In genomic region chr12:35416583-35416982, GRCm38 (mm10) we compare ENCODE assay signal across 21 mouse cellular contexts.
"Had no signal": no experiment of that assay in that cellular context is flagged by ENCODE, and none has a peak within 500 bp of the region (broad histone marks: within the 10 kb centered on the region; RNA-seq: fewer than 3 reads in every experiment).

No protein-coding gene starts in this region.

- ATAC-seq: intestine, embryonic 15.5 days; liver, embryonic 12.5 days had no signal

- H3K9me3 ChIP-seq: intestine, embryonic 15.5 days; limb, embryonic 10.5 days; limb, embryonic 13.5 days; liver, embryonic 12.5 days; liver, embryonic 15.5 days; neural tube, embryonic 13.5 days; stomach, embryonic 15.5 days had no signal

- H3K27me3 ChIP-seq: intestine, embryonic 15.5 days; limb, embryonic 13.5 days; liver, embryonic 12.5 days; liver, embryonic 15.5 days; neural tube, embryonic 13.5 days; stomach, embryonic 15.5 days had no signal

- H3K27ac ChIP-seq: intestine, embryonic 15.5 days; layer of hippocampus, adult 2 months; limb, embryonic 10.5 days; limb, embryonic 13.5 days; liver, embryonic 12.5 days; liver, embryonic 15.5 days; macrophage; neural tube, embryonic 13.5 days; stomach, embryonic 15.5 days had no signal

- H3K9ac ChIP-seq: intestine, embryonic 15.5 days; limb, embryonic 13.5 days; liver, embryonic 12.5 days; liver, embryonic 15.5 days; neural tube, embryonic 13.5 days; stomach, embryonic 15.5 days had no signal

- DNase-seq: kidney, adult 18-20 months; kidney, adult 9 months; kidney, postnatal 25 days; layer of hippocampus, adult 9-11 months; liver; lung, adult 2 months; right cerebral cortex, adult 18-20 months; right cerebral cortex, postnatal 14 days; spleen, adult 18-20 months; thymus, adult 18-20 months; thymus, postnatal 36 days had no signal

- H3K36me3 ChIP-seq: intestine, embryonic 15.5 days; limb, embryonic 10.5 days; limb, embryonic 13.5 days; liver, embryonic 12.5 days; liver, embryonic 15.5 days; neural tube, embryonic 13.5 days; stomach, embryonic 15.5 days had no signal

- H3K4me3 ChIP-seq: intestine, embryonic 15.5 days; layer of hippocampus, adult 2 months; limb, embryonic 10.5 days; limb, embryonic 13.5 days; liver, embryonic 12.5 days; liver, embryonic 15.5 days; myocyte; neural tube, embryonic 13.5 days; stomach, embryonic 15.5 days had no signal

- H3K4me1 ChIP-seq: intestine, embryonic 15.5 days; limb, embryonic 13.5 days; liver, embryonic 12.5 days; liver, embryonic 15.5 days; neural tube, embryonic 13.5 days; stomach, embryonic 15.5 days had no signal

- H3K4me2 ChIP-seq: intestine, embryonic 15.5 days; limb, embryonic 13.5 days; liver, embryonic 12.5 days; liver, embryonic 15.5 days; neural tube, embryonic 13.5 days; stomach, embryonic 15.5 days had no signal
